Mouse (Mus musculus): ENCODE results near the gene Upp2. TPM values are rescaled to one million over a fixed set of nuclear protein-coding genes. Genes with fewer than 3 reads are reported as not detected.

The Upp2 gene
- polyA plus RNA-seq (2015; fragmentation: Nextera tagmentation; extraction: Ambion mirVana), result 1.0 and 1.3 TPM in 2 replicates

DNA sequence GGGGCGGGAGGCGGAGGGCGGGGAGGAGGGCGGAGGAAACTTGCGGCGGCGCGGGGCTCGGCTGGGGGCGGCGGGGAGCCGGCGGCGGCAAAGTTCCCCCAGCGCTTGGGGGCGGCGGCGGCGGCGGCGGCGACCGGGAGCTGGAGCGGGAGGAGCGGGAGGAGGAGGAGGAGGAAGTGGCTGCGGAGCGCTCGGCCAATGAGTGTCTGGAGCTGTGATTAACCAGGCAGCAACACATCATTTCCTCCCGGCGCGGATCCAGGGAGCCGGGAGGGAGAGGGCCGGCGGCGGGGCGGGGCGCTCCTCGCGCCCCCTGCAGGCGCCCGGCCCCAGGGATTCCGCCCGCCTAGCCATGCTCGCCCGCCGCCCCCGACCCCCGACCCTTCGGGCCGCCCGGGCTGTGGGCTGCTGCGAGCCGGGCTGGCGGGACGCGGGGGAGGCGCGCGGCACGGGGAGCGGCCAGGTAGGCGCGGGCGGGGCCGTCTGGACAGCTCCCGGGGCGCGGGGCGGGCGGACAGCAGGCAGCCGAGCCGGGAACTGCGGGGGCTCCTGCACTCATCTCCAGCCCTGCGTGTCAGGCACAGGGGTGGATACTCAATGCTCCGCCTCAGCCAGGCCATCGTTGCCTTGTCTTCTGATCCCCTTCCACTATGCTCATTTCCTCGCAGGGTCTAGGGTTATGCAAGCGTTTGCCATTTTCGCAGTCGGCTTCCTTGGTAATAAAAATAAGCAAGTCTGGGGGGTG lies at the start of gene Upp2, which contains the start of gene Acvr1:
Upp2 (plus strand) TSS at position 233 of the 745 bp plus-strand sequence.
Acvr1 (minus strand) TSS at position 92 of the 745 bp plus-strand sequence.

Other genes with a start within 250 kb of the Upp2 start
- 0.04 TPM in 2 replicates for gene Acvr1c, start 209.4 kb upstream of the Upp2 start, polyA plus RNA-seq (2015; fragmentation: Nextera tagmentation; extraction: Ambion mirVana)
- not detected in 2 replicates for gene Gm17409, start 97.2 kb upstream of the Upp2 start, polyA plus RNA-seq (2015; fragmentation: Nextera tagmentation; extraction: Ambion mirVana)
- gene Acvr1, start 141 bp upstream of the Upp2 start, polyA plus RNA-seq (2015; fragmentation: Nextera tagmentation; extraction: Ambion mirVana), result 1.6 and 1.8 TPM in 2 replicates